Mouse (Mus musculus): ENCODE data around the gene Mylk.

DNA sequence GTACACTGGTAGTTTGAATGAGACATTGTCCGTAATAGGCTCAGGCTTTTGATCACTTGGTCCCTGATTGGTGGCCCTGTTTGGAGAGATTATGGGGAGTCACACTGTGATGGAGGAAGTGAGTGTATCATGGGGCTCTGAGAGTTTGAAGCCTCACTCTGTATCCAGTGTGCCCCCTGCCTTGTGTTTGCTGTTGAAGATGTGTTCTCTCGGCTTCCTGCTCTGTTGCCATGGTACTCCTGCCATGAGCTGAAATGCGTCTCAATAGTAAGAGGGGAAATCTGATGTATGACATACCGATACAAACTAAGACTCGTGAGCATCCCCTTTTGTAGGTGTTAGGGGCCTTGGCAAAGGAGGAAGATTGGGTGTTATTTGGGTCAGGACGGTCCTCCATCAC is 99.8 kb downstream of the Mylk start:
- TF ChIP-seq POLR2A (IDR thresholded peaks at IDR 0.05; ENCODE audit: insufficient read depth, low read depth, low read length) (no peak), CTCF (IDR thresholded peaks at IDR 0.05) (no peak)
